Mouse (Mus musculus): ENCODE results near the gene Asb14. TPM values are rescaled to one million over a fixed set of nuclear protein-coding genes. Genes with fewer than 3 reads are reported as not detected.
"Not testable (repeated sequence)": the region's sequence is repeated elsewhere in the genome, so short reads cannot be mapped to it uniquely, and the experiment has no call there.

Gene Asb14
- total and polyA plus RNA-seq, 2 experiments from 2014 or later: 0.16 to 0.38 TPM

- no peak overlapping the region for H3K4me3 ChIP-seq (ENCODE audit: low read depth, low read length)
- no peaks in the 10 kb centered on the region for H3K27me3 ChIP-seq (ENCODE audit: insufficient read depth, low read length)
- H3K4me1 ChIP-seq (ENCODE audit: insufficient read depth): no peaks in the 10 kb centered on the region
- no peak overlapping the region for H3K9ac ChIP-seq
- 52% methylated on average over 6 of the region's 6 CpGs for WGBS
- peaks cover 5% of the 10 kb centered on the region; the same call in 1 of the 2 replicates for H3K36me3 ChIP-seq (ENCODE audit: insufficient read depth)
- DNase-seq (no peak), ATAC-seq (no peak)
- no peaks in the 10 kb centered on the region for H3K9me3 ChIP-seq (ENCODE audit: low read length)
- no peak overlapping the region for H3K27ac ChIP-seq (ENCODE audit: low read depth, low read length)
- H3K4me2 ChIP-seq (ENCODE audit: low read depth): no peak overlapping the region
- no peak for TF ChIP-seq CTCF (IDR thresholded peaks at IDR 0.05; ENCODE audit: low read depth)
Observed at GRCm38 (mm10) chr14:26911201-26911600, 16.8 kb downstream of the Asb14 start.

DNA sequence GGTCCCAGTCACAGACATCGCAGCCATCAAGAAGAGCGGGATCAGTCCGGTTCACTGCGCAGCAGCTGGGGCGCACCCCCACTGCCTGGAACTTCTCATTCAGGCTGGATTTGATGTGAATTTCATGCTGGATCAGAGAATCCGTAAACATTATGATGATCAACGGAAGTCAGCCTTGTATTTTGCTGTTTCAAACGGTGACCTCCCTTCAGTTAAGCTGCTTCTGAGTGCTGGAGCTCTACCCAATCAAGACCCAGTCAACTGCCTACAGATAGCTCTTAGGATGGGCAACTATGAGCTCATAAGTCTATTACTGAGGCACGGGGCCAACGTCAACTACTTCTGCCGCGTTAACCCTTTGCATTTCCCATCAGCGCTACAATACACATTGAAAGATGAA lies 17.5 kb downstream of the Asb14 start:
- DNase-seq (no peak), ATAC-seq (no peak)
- no peak overlapping the region for H3K4me3 ChIP-seq (ENCODE audit: low read depth, low read length)
- H3K4me2 ChIP-seq (ENCODE audit: low read depth): no peak overlapping the region
- H3K27me3 ChIP-seq (ENCODE audit: insufficient read depth, low read length): no peaks in the 10 kb centered on the region
- H3K36me3 ChIP-seq (ENCODE audit: insufficient read depth): peaks cover 5% of the 10 kb centered on the region; the same call in 1 of the 2 replicates
- WGBS: 92% methylated on average over 13 of the region's 13 CpGs
- H3K9ac ChIP-seq: no peak overlapping the region
- no peaks in the 10 kb centered on the region for H3K9me3 ChIP-seq (ENCODE audit: low read length)
- no peaks in the 10 kb centered on the region for H3K4me1 ChIP-seq (ENCODE audit: insufficient read depth)
- no peak overlapping the region for H3K27ac ChIP-seq (ENCODE audit: low read depth, low read length)
- TF ChIP-seq CTCF (IDR thresholded peaks at IDR 0.05; ENCODE audit: low read depth): no peak

GRCm38 (mm10) chr14:26913681-26914268 lies 19.4 kb downstream of the Asb14 start:
- Histone ChIP-seq H3K27ac (ENCODE audit: low read depth, low read length) (no peak overlapping the region), H3K4me1 (ENCODE audit: insufficient read depth) (no peaks in the 10 kb centered on the region), H3K4me3 (ENCODE audit: low read depth, low read length) (no peak overlapping the region), H3K9ac (no peak overlapping the region), H3K9me3 (ENCODE audit: low read length) (no peaks in the 10 kb centered on the region), H3K4me2 (ENCODE audit: low read depth) (no peak overlapping the region), H3K27me3 (ENCODE audit: insufficient read depth, low read length) (no peaks in the 10 kb centered on the region), H3K36me3 (ENCODE audit: insufficient read depth) (peaks cover 8% of the 10 kb centered on the region; the same call in 1 of the 2 replicates)
- TF ChIP-seq CTCF (IDR thresholded peaks at IDR 0.05; ENCODE audit: low read depth): no peak
- no peak for DNase-seq
- no peak for ATAC-seq
- 58% methylated on average over 9 of the region's 9 CpGs for WGBS

- Histone ChIP-seq H3K4me3 (ENCODE audit: low read depth, low read length) (no peak overlapping the region), H3K27ac (ENCODE audit: low read depth, low read length) (no peak overlapping the region), H3K9me3 (ENCODE audit: low read length) (no peaks in the 10 kb centered on the region), H3K36me3 (ENCODE audit: insufficient read depth) (peaks cover 32% of the 10 kb centered on the region), H3K9ac (no peak overlapping the region), H3K4me1 (ENCODE audit: insufficient read depth) (no peaks in the 10 kb centered on the region), H3K27me3 (ENCODE audit: insufficient read depth, low read length) (no peaks in the 10 kb centered on the region), H3K4me2 (ENCODE audit: low read depth) (no peak overlapping the region)
- no peak for DNase-seq
- TF ChIP-seq CTCF (IDR thresholded peaks at IDR 0.05; ENCODE audit: low read depth): no peak
- ATAC-seq: no peak
- 97% methylated on average over 3 of the region's 3 CpGs for WGBS
Observed at GRCm38 (mm10) chr14:26919310-26919709, 25.0 kb downstream of the Asb14 start.

DNA sequence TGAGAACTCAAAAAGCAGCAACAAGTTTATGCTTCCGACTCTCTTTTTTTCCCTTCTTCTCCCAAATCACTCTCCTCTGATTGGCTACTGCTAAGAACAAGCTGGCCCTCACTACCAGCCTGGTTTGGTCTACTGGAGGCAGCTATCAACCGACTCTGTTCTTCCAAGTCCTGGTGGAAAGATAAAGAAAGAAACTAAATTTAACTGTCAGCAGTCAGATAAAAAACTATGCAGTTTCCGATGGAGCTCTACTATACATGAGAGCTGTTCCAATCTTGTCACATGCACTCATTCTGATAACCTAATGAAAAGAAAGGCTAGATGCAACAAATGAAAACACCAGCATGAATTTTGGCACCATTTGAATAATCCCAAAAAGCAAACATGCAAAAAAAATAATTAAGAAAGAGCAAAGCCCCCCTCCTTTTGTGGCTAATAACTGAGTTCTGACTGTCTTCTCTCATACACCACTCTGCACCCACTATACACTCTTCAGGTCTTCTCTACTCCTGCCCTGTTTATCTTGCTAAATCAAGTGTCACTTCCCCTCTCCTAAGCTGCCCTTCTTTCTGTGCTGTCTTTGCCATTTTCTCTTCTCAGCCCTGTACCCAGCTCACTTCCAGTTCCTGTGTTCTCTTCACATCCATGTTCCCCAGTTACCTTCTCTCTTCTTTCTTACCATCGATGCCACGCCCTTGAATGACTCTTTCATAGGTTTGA lies 29.5 kb downstream of the Asb14 start:
- ATAC-seq: no peak
- Histone ChIP-seq H3K36me3 (ENCODE audit: insufficient read depth) (peaks cover 50% of the 10 kb centered on the region), H3K27me3 (ENCODE audit: insufficient read depth, low read length) (no peaks in the 10 kb centered on the region), H3K9me3 (ENCODE audit: low read length) (no peaks in the 10 kb centered on the region), H3K4me3 (ENCODE audit: low read depth, low read length) (no peak overlapping the region), H3K4me1 (ENCODE audit: insufficient read depth) (no peaks in the 10 kb centered on the region), H3K27ac (ENCODE audit: low read depth, low read length) (no peak overlapping the region), H3K9ac (no peak overlapping the region), H3K4me2 (ENCODE audit: low read depth) (no peak overlapping the region)
- no peak for TF ChIP-seq CTCF (IDR thresholded peaks at IDR 0.05; ENCODE audit: low read depth)
- no peak for DNase-seq
- WGBS: 92% methylated on average over 5 of the region's 5 CpGs

GRCm38 (mm10) chr14:26934891-26935290 lies 40.5 kb downstream of the Asb14 start:
- no peaks in the 10 kb centered on the region for H3K4me1 ChIP-seq (ENCODE audit: insufficient read depth)
- DNase-seq: no peak
- TF ChIP-seq CTCF (IDR thresholded peaks at IDR 0.05; ENCODE audit: low read depth): no peak
- no peak overlapping the region for H3K4me2 ChIP-seq (ENCODE audit: low read depth)
- H3K4me3 ChIP-seq (ENCODE audit: low read depth, low read length): no peak overlapping the region
- ATAC-seq: no peak
- WGBS: 87% methylated on average over 3 of the region's 3 CpGs
- peaks cover 22% of the 10 kb centered on the region for H3K36me3 ChIP-seq (ENCODE audit: insufficient read depth)
- no peak overlapping the region for H3K9ac ChIP-seq
- no peak overlapping the region for H3K27ac ChIP-seq (ENCODE audit: low read depth, low read length)
- H3K27me3 ChIP-seq (ENCODE audit: insufficient read depth, low read length): no peaks in the 10 kb centered on the region
- H3K9me3 ChIP-seq (ENCODE audit: low read length): no peaks in the 10 kb centered on the region

- H3K27me3 ChIP-seq (ENCODE audit: insufficient read depth, low read length): no peaks in the 10 kb centered on the region
- 90% methylated on average over 4 of the region's 4 CpGs for WGBS
- no peak for TF ChIP-seq CTCF (IDR thresholded peaks at IDR 0.05; ENCODE audit: low read depth)
- H3K4me3 ChIP-seq (ENCODE audit: low read depth, low read length): no peak overlapping the region
- H3K27ac ChIP-seq (ENCODE audit: low read depth, low read length): no peak overlapping the region
- ATAC-seq (no peak), DNase-seq (no peak)
- peaks cover 22% of the 10 kb centered on the region for H3K36me3 ChIP-seq (ENCODE audit: insufficient read depth)
- no peak overlapping the region for H3K4me2 ChIP-seq (ENCODE audit: low read depth)
- no peaks in the 10 kb centered on the region for H3K9me3 ChIP-seq (ENCODE audit: low read length)
- H3K4me1 ChIP-seq (ENCODE audit: insufficient read depth): no peaks in the 10 kb centered on the region
- H3K9ac ChIP-seq: no peak overlapping the region
Observed at GRCm38 (mm10) chr14:26935558-26935957, 41.2 kb downstream of the Asb14 start.

DNA sequence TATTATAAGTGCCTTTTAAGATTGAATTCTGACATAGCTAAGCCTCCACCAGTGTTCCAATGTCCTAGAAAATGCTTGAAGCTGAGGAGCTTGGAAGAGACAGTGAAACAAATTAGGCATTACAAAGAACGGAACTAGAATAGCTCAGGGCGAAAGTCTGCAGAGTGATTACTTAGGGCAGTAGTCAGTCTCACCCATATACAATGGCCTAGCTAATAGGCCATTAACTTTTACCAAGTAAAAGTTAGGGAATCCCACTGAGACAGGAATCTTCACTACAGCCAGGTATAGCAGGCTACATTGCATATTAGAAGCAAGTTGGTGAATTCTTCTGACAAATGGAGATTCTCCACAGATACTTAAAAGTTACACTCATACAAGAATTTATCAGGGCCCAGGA lies 61.8 kb downstream of the Asb14 start:
- H3K27ac ChIP-seq (ENCODE audit: low read depth, low read length); H3K9me3 ChIP-seq (ENCODE audit: low read length); H3K4me3 ChIP-seq (ENCODE audit: low read depth, low read length); ATAC-seq; H3K27me3 ChIP-seq (ENCODE audit: insufficient read depth, low read length); H3K9ac ChIP-seq; DNase-seq; H3K4me2 ChIP-seq (ENCODE audit: low read depth); H3K4me1 ChIP-seq (ENCODE audit: insufficient read depth): not testable (repeated sequence)
- WGBS: 75% methylated on average over 2 of the region's 2 CpGs
- H3K36me3 ChIP-seq (ENCODE audit: insufficient read depth): peaks cover 22% of the 10 kb centered on the region
